Mouse (Mus musculus) hindbrain, embryonic 14.5 days (tissue): ENCODE results near the gene Card19. TPM values are rescaled to one million over a fixed set of nuclear protein-coding genes. Genes with fewer than 3 reads are reported as not detected.

ENCODE experiments used
- ATAC-seq: fragments of 200-750 bp; cut with Nextera tagmentation; 2 replicates; pipeline ENCODE4 v1.8.0; 2017; ENCODE audit warnings: moderate number of reproducible peaks, mild to moderate bottlenecking, moderate TSS enrichment, moderate library complexity; ENCODE audit not compliant: low FRiP score
- DNase-seq: peaks from one replicate; pipeline ENCODE4 v3.0.0-alpha.2; 2015; ENCODE audit warnings: low spot score
- H3K27ac ChIP-seq: fragments of 300-500 bp; sonication (generic); 2 replicates; pipeline ENCODE4 v1.5.1; 2014; ENCODE audit warnings: mild to moderate bottlenecking, moderate library complexity
- H3K27me3 ChIP-seq: fragments of 300-500 bp; sonication (generic); 2 replicates; pipeline ENCODE4 v1.6.1; 2014; ENCODE audit warnings: mild to moderate bottlenecking, low read length, mixed read lengths; ENCODE audit not compliant: control insufficient read depth, insufficient read depth
- H3K36me3 ChIP-seq: fragments of 300-500 bp; sonication (generic); replicated peaks from 2 replicates; pipeline ENCODE4 v1.6.1; 2014; ENCODE audit not compliant: control insufficient read depth, insufficient read depth
- H3K4me1 ChIP-seq: fragments of 300-500 bp; sonication (generic); replicated peaks from 2 replicates; pipeline ENCODE4 v1.6.1; 2014; ENCODE audit warnings: antibody characterized with exemption, low read length, mixed read lengths; ENCODE audit not compliant: control insufficient read depth, insufficient read depth
- H3K4me2 ChIP-seq: fragments of 300-500 bp; sonication (generic); replicated peaks from 2 replicates; pipeline ENCODE4 v1.6.1; 2014; ENCODE audit warnings: mild to moderate bottlenecking, moderate library complexity
- H3K4me3 ChIP-seq: fragments of 300-500 bp; sonication (generic); replicated peaks from 2 replicates; pipeline ENCODE4 v1.5.1; 2014; ENCODE audit warnings: mild to moderate bottlenecking, low read length
- H3K9ac ChIP-seq: fragments of 300-500 bp; sonication (generic); 2 replicates; pipeline ENCODE4 v1.6.1; 2014
- H3K9me3 ChIP-seq: fragments of 300-500 bp; sonication (generic); 2 replicates; pipeline ENCODE4 v1.6.1; 2016; ENCODE audit warnings: low read length; ENCODE audit not compliant: control insufficient read depth
- WGBS: fragments of 180-500 bp; shearing (Covaris S2); extraction: QIAGEN DNeasy Blood & Tissue Kit; methylation state at CpG from one replicate; pipeline ENCODE4 v1.1.7; 2014; 5-methylcytosine and 5-hydroxymethylcytosine counted together
- polyA plus RNA-seq: library from polyadenylated mRNA; unstranded; fragments of >200 nt; fragmentation: Nextera tagmentation; extraction: Ambion mirVana; gene quantifications from 2 replicates; pipeline ENCODE4 v1.2.1, GENCODE M21; 2014

Card19 gene
- polyA plus RNA-seq, 1 experiment from 2014 or later, result 37.0 TPM

- Histone ChIP-seq H3K9me3 (no peaks in the 10 kb centered on the region), H3K27ac (no peak overlapping the region), H3K4me2 (no peak overlapping the region), H3K4me1 (no peaks in the 10 kb centered on the region), H3K9ac (no peak overlapping the region), H3K36me3 (no peaks in the 10 kb centered on the region), H3K27me3 (no peaks in the 10 kb centered on the region), H3K4me3 (no peak overlapping the region)
- ATAC-seq, result no peak
- 95% methylated on average over 7 of the region's 7 CpGs for WGBS
- DNase-seq, result no peak
Measured at GRCm38 (mm10) chr13:49202556-49202955, 13.3 kb downstream of the Card19 start.

- ATAC-seq (no peak), DNase-seq (no peak)
- Histone ChIP-seq H3K36me3 (no peaks in the 10 kb centered on the region), H3K27me3 (no peaks in the 10 kb centered on the region), H3K4me2 (no peak overlapping the region), H3K27ac (no peak overlapping the region), H3K4me3 (no peak overlapping the region), H3K4me1 (no peaks in the 10 kb centered on the region), H3K9me3 (no peaks in the 10 kb centered on the region), H3K9ac (no peak overlapping the region)
- WGBS, result 91% methylated on average over 13 of the region's 13 CpGs
Measured at GRCm38 (mm10) chr13:49200688-49201087, 15.1 kb downstream of the Card19 start.

- H3K4me1 ChIP-seq, result no peaks in the 10 kb centered on the region
- H3K4me2 ChIP-seq, result no peak overlapping the region
- H3K27me3 ChIP-seq, result no peaks in the 10 kb centered on the region
- H3K36me3 ChIP-seq, result no peaks in the 10 kb centered on the region
- H3K27ac ChIP-seq, result no peak overlapping the region
- H3K9me3 ChIP-seq, result no peaks in the 10 kb centered on the region
- H3K9ac ChIP-seq, result no peak overlapping the region
- DNase-seq, result no peak
- 95% methylated on average over 7 of the region's 7 CpGs for WGBS
- no peak overlapping the region for H3K4me3 ChIP-seq
- no peak for ATAC-seq
Measured at GRCm38 (mm10) chr13:49199891-49200290, 15.9 kb downstream of the Card19 start.

GRCm38 (mm10) chr13:49198734-49199133, 17.1 kb downstream of the Card19 start:
- Histone ChIP-seq H3K27ac (no peak overlapping the region), H3K9ac (no peak overlapping the region), H3K4me2 (no peak overlapping the region), H3K27me3 (no peaks in the 10 kb centered on the region), H3K4me1 (no peaks in the 10 kb centered on the region), H3K9me3 (no peaks in the 10 kb centered on the region), H3K4me3 (no peak overlapping the region), H3K36me3 (no peaks in the 10 kb centered on the region)
- WGBS, result 95% methylated on average over 9 of the region's 9 CpGs
- no peak for ATAC-seq
- no peak for DNase-seq

- no peaks in the 10 kb centered on the region for H3K27me3 ChIP-seq
- no peak overlapping the region for H3K4me2 ChIP-seq
- no peak overlapping the region for H3K4me3 ChIP-seq
- no peak overlapping the region for H3K27ac ChIP-seq
- DNase-seq (no peak), ATAC-seq (no peak)
- H3K36me3 ChIP-seq, result no peaks in the 10 kb centered on the region
- no peaks in the 10 kb centered on the region for H3K9me3 ChIP-seq
- H3K9ac ChIP-seq, result no peak overlapping the region
- WGBS, result 78% methylated on average over 6 of the region's 6 CpGs
- H3K4me1 ChIP-seq, result no peaks in the 10 kb centered on the region
Measured at GRCm38 (mm10) chr13:49196766-49197165, 19.1 kb downstream of the Card19 start.

- DNase-seq, result no peak
- H3K4me3 ChIP-seq, result no peak overlapping the region
- H3K27ac ChIP-seq, result no peak overlapping the region
- H3K4me2 ChIP-seq, result no peak overlapping the region
- no peaks in the 10 kb centered on the region for H3K9me3 ChIP-seq
- H3K9ac ChIP-seq, result no peak overlapping the region
- H3K4me1 ChIP-seq, result peaks cover 5% of the 10 kb centered on the region; the same call in 1 of the 2 replicates
- WGBS, result 87% methylated on average over 5 of the region's 5 CpGs
- no peaks in the 10 kb centered on the region for H3K27me3 ChIP-seq
- H3K36me3 ChIP-seq, result no peaks in the 10 kb centered on the region
- ATAC-seq, result no peak
Measured at GRCm38 (mm10) chr13:49196211-49196610, 19.6 kb downstream of the Card19 start.

GRCm38 (mm10) chr13:49195651-49196050, 20.2 kb downstream of the Card19 start:
- Histone ChIP-seq H3K36me3 (no peaks in the 10 kb centered on the region), H3K4me2 (no peak overlapping the region), H3K9ac (no peak overlapping the region), H3K4me1 (peaks cover 9% of the 10 kb centered on the region; the same call in 1 of the 2 replicates), H3K27ac (no peak overlapping the region), H3K9me3 (no peaks in the 10 kb centered on the region), H3K27me3 (no peaks in the 10 kb centered on the region), H3K4me3 (no peak overlapping the region)
- ATAC-seq, result no peak
- no peak for DNase-seq
- 86% methylated on average over 7 of the region's 7 CpGs for WGBS

GRCm38 (mm10) chr13:49194811-49195210, 21.0 kb downstream of the Card19 start:
- no peak overlapping the region for H3K9ac ChIP-seq
- ATAC-seq, result no peak
- H3K36me3 ChIP-seq, result no peaks in the 10 kb centered on the region
- H3K9me3 ChIP-seq, result no peaks in the 10 kb centered on the region
- no peak overlapping the region for H3K4me2 ChIP-seq
- no peak for DNase-seq
- peaks cover 9% of the 10 kb centered on the region; the same call in 1 of the 2 replicates for H3K4me1 ChIP-seq
- WGBS, result 95% methylated on average over 13 of the region's 13 CpGs
- H3K27me3 ChIP-seq, result no peaks in the 10 kb centered on the region
- H3K4me3 ChIP-seq, result no peak overlapping the region
- H3K27ac ChIP-seq, result no peak overlapping the region

GRCm38 (mm10) chr13:49193650-49194049, 22.2 kb downstream of the Card19 start:
- peaks cover 9% of the 10 kb centered on the region; the same call in 1 of the 2 replicates for H3K4me1 ChIP-seq
- no peak overlapping the region for H3K4me2 ChIP-seq
- H3K27ac ChIP-seq, result no peak overlapping the region
- no peak overlapping the region for H3K9ac ChIP-seq
- ATAC-seq (no peak), DNase-seq (no peak)
- H3K4me3 ChIP-seq, result no peak overlapping the region
- H3K36me3 ChIP-seq, result no peaks in the 10 kb centered on the region
- 97% methylated on average over 17 of the region's 17 CpGs for WGBS
- no peaks in the 10 kb centered on the region for H3K27me3 ChIP-seq
- H3K9me3 ChIP-seq, result no peaks in the 10 kb centered on the region
